Mouse (Mus musculus) macrophage (primary cell): ENCODE data around the gene Idnk. TPM values are rescaled to one million over a fixed set of nuclear protein-coding genes. Genes with fewer than 3 reads are reported as not detected.

Source experiments
- polyA plus RNA-seq: library from polyadenylated mRNA; stranded (reverse); fragments of 250-400 nt; gene quantifications from 3 replicates; pipeline ENCODE4 v1.2.4, GENCODE M21; 2018; ENCODE audit warnings: inconsistent platforms

Gene Idnk
- polyA plus RNA-seq, 1 experiment from 2014 or later, result 22.2 TPM

Other genes starting within 250 kb of the Idnk start
- gene Spock1, start 249.3 kb upstream of the Idnk start, polyA plus RNA-seq, result not detected in 3 replicates
- 0.05 to 1.1 TPM (median 0.19 TPM) in 3 replicates for gene Klhl3, start 44.1 kb upstream of the Idnk start, polyA plus RNA-seq
- gene Hnrnpa0, start 29.1 kb upstream of the Idnk start, polyA plus RNA-seq, result 18.4 to 77.1 TPM (median 48.4 TPM) in 3 replicates
- 51.3 to 88.5 TPM (median 66.0 TPM) in 3 replicates for gene Ubqln1, start 58.0 kb downstream of the Idnk start, polyA plus RNA-seq
- 19.3 to 36.5 TPM (median 25.1 TPM) in 3 replicates for gene Gkap1, start 118.0 kb downstream of the Idnk start, polyA plus RNA-seq
- 0.10 to 0.20 TPM (median 0.14 TPM) in 3 replicates for gene Kif27, start 201.5 kb downstream of the Idnk start, polyA plus RNA-seq
- 14.0 to 26.7 TPM (median 16.3 TPM) in 3 replicates for gene 2210016F16Rik, start 227.6 kb downstream of the Idnk start, polyA plus RNA-seq
- 18.1 to 36.6 TPM (median 36.0 TPM) in 3 replicates for gene Rmi1, start 244.6 kb downstream of the Idnk start, polyA plus RNA-seq
- 321 to 467 TPM (median 425 TPM) in 3 replicates for gene Hnrnpk, start 245.7 kb downstream of the Idnk start, polyA plus RNA-seq